21 mouse cellular contexts compared by ENCODE assay signal in the genomic region with DNA sequence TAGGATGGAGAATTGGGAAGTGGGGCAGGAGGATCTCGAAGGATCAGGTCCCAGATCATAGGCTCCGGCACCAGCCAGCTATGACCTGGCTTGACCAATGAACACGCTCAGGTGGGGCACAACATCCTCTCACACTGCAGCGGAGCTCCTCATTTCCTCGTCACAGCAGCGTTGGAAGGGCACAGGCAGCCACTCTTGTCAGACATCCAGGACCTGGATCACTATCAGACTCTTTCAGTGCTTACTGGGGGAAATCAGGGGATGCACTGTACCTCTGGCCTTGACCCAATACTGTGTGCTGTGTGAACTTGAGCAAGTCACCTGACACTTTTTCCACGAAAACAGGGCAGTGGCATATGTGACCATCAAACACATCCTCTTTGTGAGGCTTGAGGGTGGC. TPM values are rescaled to one million over a fixed set of nuclear protein-coding genes. Genes with fewer than 3 reads are reported as not detected.
DNase-seq lines count a peak whose midpoint lies in the region; ATAC-seq and TF ChIP-seq lines count a peak whose summit lies in the region.
"Had no signal": no experiment of that assay in that cellular context is flagged by ENCODE, and none has a peak within 500 bp of the region (broad histone marks: within the 10 kb centered on the region; RNA-seq: fewer than 3 reads in every experiment).

No protein-coding gene starts in this region.

- peak; percentile 57 to 59 for DNase-seq in cerebellum, postnatal 10 days
- no peak for DNase-seq in cerebellum, adult 2 months
- DNase-seq in hindbrain, embryonic 11.5 days (ENCODE audit: low spot score): no peak
- DNase-seq in midbrain, embryonic 11.5 days (ENCODE audit: low spot score, missing footprints): no peak
- DNase-seq: adrenal gland, adult 8-10 months; adrenal gland, postnatal 14 days; adrenal gland, postnatal 36 days; B cell, adult 2 months; cerebellum, adult 11-12 months; cerebellum, adult 8-10 months; forebrain, postnatal 0 days had no signal

- H3K4me1 ChIP-seq in cerebellum, adult 2 months (ENCODE audit: control insufficient read depth, insufficient read depth, low read length): peaks cover 25% of the 10 kb centered on the region
- H3K4me1 ChIP-seq in hindbrain, embryonic 13.5 days (replicated peaks): peaks cover 48% of the 10 kb centered on the region
- H3K4me1 ChIP-seq in hindbrain, embryonic 11.5 days (replicated peaks; ENCODE audit: control insufficient read depth, insufficient read depth, low read length): peaks cover 8% of the 10 kb centered on the region
- peaks cover 43% of the 10 kb centered on the region for H3K4me1 ChIP-seq in midbrain, embryonic 13.5 days (replicated peaks)
- peaks cover 24% of the 10 kb centered on the region for H3K4me1 ChIP-seq in midbrain, embryonic 11.5 days (ENCODE audit: control insufficient read depth, insufficient read depth, low read length)

- H3K9ac ChIP-seq in hindbrain, embryonic 13.5 days: no peak overlapping the region
- H3K9ac ChIP-seq in hindbrain, embryonic 11.5 days (ENCODE audit: low read depth, low read length): no peak overlapping the region
- H3K9ac ChIP-seq in midbrain, embryonic 13.5 days (replicated peaks): no peak overlapping the region
- H3K9ac ChIP-seq in midbrain, embryonic 11.5 days (ENCODE audit: low read length): no peak overlapping the region
- H3K9ac ChIP-seq: embryonic facial prominence, embryonic 12.5 days; forebrain, embryonic 13.5 days; forebrain, embryonic 15.5 days; forebrain, postnatal 0 days had no signal

- H3K27ac ChIP-seq in cerebellum, adult 2 months (ENCODE audit: insufficient read depth, low read length): no peak overlapping the region
- H3K27ac ChIP-seq in hindbrain, embryonic 13.5 days: peak overlapping the region; percentile 19; the same call in 1 of the 2 replicates
- no peak overlapping the region for H3K27ac ChIP-seq in hindbrain, embryonic 11.5 days (ENCODE audit: low read depth, low read length)
- H3K27ac ChIP-seq in midbrain, embryonic 13.5 days: peak overlapping the region; percentile 30; the same call in 1 of the 2 replicates
- H3K27ac ChIP-seq in midbrain, embryonic 11.5 days (ENCODE audit: low read depth, low read length): no peak overlapping the region
- H3K27ac ChIP-seq: embryonic facial prominence, embryonic 10.5 days; embryonic facial prominence, embryonic 12.5 days; forebrain, embryonic 13.5 days; forebrain, embryonic 15.5 days had no signal

- no peak overlapping the region for H3K4me3 ChIP-seq in cerebellum, adult 2 months (replicated peaks; ENCODE audit: insufficient read depth, low read depth, low read length)
- H3K4me3 ChIP-seq in hindbrain, embryonic 13.5 days: no peak overlapping the region
- no peak overlapping the region for H3K4me3 ChIP-seq in hindbrain, embryonic 11.5 days (ENCODE audit: low read depth, low read length)
- H3K4me3 ChIP-seq in midbrain, embryonic 13.5 days (replicated peaks): no peak overlapping the region
- H3K4me3 ChIP-seq in midbrain, embryonic 11.5 days (ENCODE audit: low read depth, low read length): no peak overlapping the region
- H3K4me3 ChIP-seq: embryonic facial prominence, embryonic 10.5 days; embryonic facial prominence, embryonic 12.5 days; forebrain, embryonic 13.5 days; forebrain, embryonic 15.5 days had no signal

- no peak for ATAC-seq in hindbrain, embryonic 13.5 days (ENCODE audit: low FRiP score)
- ATAC-seq in hindbrain, embryonic 11.5 days (ENCODE audit: low FRiP score): no peak
- no peak for ATAC-seq in midbrain, embryonic 13.5 days
- no peak for ATAC-seq in midbrain, embryonic 11.5 days (ENCODE audit: low FRiP score)
- ATAC-seq: activated CD4-positive, CD25-positive, alpha-beta regulatory T cell, adult 4 months; CD4-positive, CD25-positive, alpha-beta regulatory T cell, adult 4 months; forebrain, embryonic 13.5 days; forebrain, embryonic 15.5 days; forebrain, postnatal 0 days; Patski had no signal

- TF ChIP-seq CTCF in cerebellum, adult 2 months (IDR thresholded peaks at IDR 0.05; ENCODE audit: borderline replicate concordance, insufficient read depth, low read depth, low read length): no peak

- TF ChIP-seq POLR2A in cerebellum, adult 2 months (IDR thresholded peaks at IDR 0.05; ENCODE audit: borderline replicate concordance, insufficient read depth, low read length): no peak

- WGBS in cerebellum, adult 2 months: 60% methylated on average over 7 of the region's 7 CpGs
- 87% methylated on average over 7 of the region's 7 CpGs for WGBS in hindbrain, embryonic 13.5 days
- 86% methylated on average over 7 of the region's 7 CpGs for WGBS in hindbrain, embryonic 11.5 days
- 91% methylated on average over 7 of the region's 7 CpGs for WGBS in midbrain, embryonic 13.5 days
- WGBS in midbrain, embryonic 11.5 days: 93% methylated on average over 7 of the region's 7 CpGs

- no peaks in the 10 kb centered on the region for H3K9me3 ChIP-seq in hindbrain, embryonic 13.5 days
- no peaks in the 10 kb centered on the region for H3K9me3 ChIP-seq in hindbrain, embryonic 11.5 days (ENCODE audit: control insufficient read depth, low read length)
- H3K9me3 ChIP-seq in midbrain, embryonic 13.5 days: no peaks in the 10 kb centered on the region
- H3K9me3 ChIP-seq in midbrain, embryonic 11.5 days (ENCODE audit: control insufficient read depth, low read length): no peaks in the 10 kb centered on the region
- H3K9me3 ChIP-seq: embryonic facial prominence, embryonic 10.5 days; embryonic facial prominence, embryonic 12.5 days; forebrain, embryonic 13.5 days; forebrain, embryonic 15.5 days; G1E had no signal

- no peak overlapping the region for H3K4me2 ChIP-seq in hindbrain, embryonic 13.5 days
- H3K4me2 ChIP-seq in hindbrain, embryonic 11.5 days (replicated peaks; ENCODE audit: low read depth, low read length): no peak overlapping the region
- H3K4me2 ChIP-seq in midbrain, embryonic 13.5 days (replicated peaks): no peak overlapping the region
- H3K4me2 ChIP-seq in midbrain, embryonic 11.5 days: no peak overlapping the region
- H3K4me2 ChIP-seq: embryonic facial prominence, embryonic 12.5 days; forebrain, embryonic 13.5 days; forebrain, embryonic 15.5 days had no signal

- no peaks in the 10 kb centered on the region for H3K36me3 ChIP-seq in hindbrain, embryonic 13.5 days
- H3K36me3 ChIP-seq in hindbrain, embryonic 11.5 days (ENCODE audit: control insufficient read depth, insufficient read depth, low read length): no peaks in the 10 kb centered on the region
- H3K36me3 ChIP-seq in midbrain, embryonic 13.5 days: no peaks in the 10 kb centered on the region
- no peaks in the 10 kb centered on the region for H3K36me3 ChIP-seq in midbrain, embryonic 11.5 days (ENCODE audit: control insufficient read depth, insufficient read depth, low read length)
- H3K36me3 ChIP-seq: embryonic facial prominence, embryonic 10.5 days; embryonic facial prominence, embryonic 12.5 days; forebrain, embryonic 15.5 days; G1E had no signal

- H3K27me3 ChIP-seq in cerebellum, adult 2 months (ENCODE audit: control insufficient read depth, insufficient read depth, low read length): no peaks in the 10 kb centered on the region
- no peaks in the 10 kb centered on the region for H3K27me3 ChIP-seq in hindbrain, embryonic 13.5 days
- H3K27me3 ChIP-seq in hindbrain, embryonic 11.5 days (ENCODE audit: control insufficient read depth, insufficient read depth, low read length): no peaks in the 10 kb centered on the region; the same call in 1 of the 2 replicates
- H3K27me3 ChIP-seq in midbrain, embryonic 13.5 days: no peaks in the 10 kb centered on the region
- no peaks in the 10 kb centered on the region for H3K27me3 ChIP-seq in midbrain, embryonic 11.5 days (ENCODE audit: control insufficient read depth, insufficient read depth, low read length)
- H3K27me3 ChIP-seq: forebrain, embryonic 13.5 days; forebrain, embryonic 15.5 days had no signal

RNA-seq across cellular contexts. Expression of a gene that starts 45.2 kb away (rescaled TPM):
- polyA plus RNA-seq in cerebellum, adult 2 months (2012; rRNA removed): 73.4 and 80.5 TPM in 2 replicates
- 27.2 and 28.5 TPM in 2 replicates for polyA plus RNA-seq in hindbrain, embryonic 13.5 days (2015; fragmentation: Nextera tagmentation; extraction: Ambion mirVana)
- 6.2 and 7.2 TPM in 2 replicates for polyA plus RNA-seq in hindbrain, embryonic 11.5 days (2014; fragmentation: Nextera tagmentation; extraction: Ambion mirVana)
- 29.8 and 30.3 TPM in 2 replicates for polyA plus RNA-seq in midbrain, embryonic 13.5 days (2015; fragmentation: Nextera tagmentation; extraction: Ambion mirVana)
- polyA plus RNA-seq in midbrain, embryonic 11.5 days (2014; fragmentation: Nextera tagmentation; extraction: Ambion mirVana): 8.0 and 9.4 TPM in 2 replicates
- polyA plus RNA-seq: activated CD4-positive, CD25-positive, alpha-beta regulatory T cell, adult 4 months; CD4-positive, CD25-positive, alpha-beta regulatory T cell, adult 4 months; G1E; Patski had no signal

Comparison
In these comparisons a context has a peak if more than half of its experiments do, and no peak if none do; other contexts are left out.
1. DNase-seq: peak in cerebellum, postnatal 10 days (2 of 2); none in cerebellum, adult 2 months (0 of 2), hindbrain, embryonic 11.5 days (single experiment) and midbrain, embryonic 11.5 days (single experiment).
2. H3K27ac ChIP-seq: peak in hindbrain, embryonic 13.5 days (single experiment) and midbrain, embryonic 13.5 days (single experiment); none in cerebellum, adult 2 months (single experiment), hindbrain, embryonic 11.5 days (single experiment) and midbrain, embryonic 11.5 days (single experiment).